Mouse (Mus musculus) midbrain, embryonic 11.5 days (tissue): ENCODE data around the gene Dpp6. TPM values are rescaled to one million over a fixed set of nuclear protein-coding genes. Genes with fewer than 3 reads are reported as not detected.
"Not testable (repeated sequence)": the region's sequence is repeated elsewhere in the genome, so short reads cannot be mapped to it uniquely, and the experiment has no call there.

Source experiments
- ATAC-seq: fragments of 200-750 bp; cut with Nextera tagmentation; 2 replicates; pipeline ENCODE4 v1.8.0; 2017; ENCODE audit warnings: moderate TSS enrichment, moderate library complexity; ENCODE audit not compliant: low FRiP score
- DNase-seq: peaks from one replicate; pipeline ENCODE4 v3.0.0; 2015; ENCODE audit warnings: low spot score; ENCODE audit errors: missing footprints
- H3K27ac ChIP-seq: fragments of 300-500 bp; sonication (generic); 2 replicates; pipeline ENCODE4 v1.5.1; 2014; ENCODE audit warnings: low read depth, low read length
- H3K27me3 ChIP-seq: fragments of 300-500 bp; sonication (generic); 2 replicates; pipeline ENCODE4 v1.6.1; 2014; ENCODE audit warnings: mild to moderate bottlenecking, low read length, moderate library complexity, mixed read lengths; ENCODE audit not compliant: control insufficient read depth, insufficient read depth
- H3K36me3 ChIP-seq: fragments of 300-500 bp; sonication (generic); 2 replicates; pipeline ENCODE4 v1.6.1; 2014; ENCODE audit warnings: mild to moderate bottlenecking, low read length, moderate library complexity, mixed read lengths; ENCODE audit not compliant: control insufficient read depth, insufficient read depth
- H3K4me1 ChIP-seq: fragments of 300-500 bp; sonication (generic); 2 replicates; pipeline ENCODE4 v1.6.1; 2014; ENCODE audit warnings: low read length; ENCODE audit not compliant: control insufficient read depth, insufficient read depth
- H3K4me2 ChIP-seq: fragments of 300-500 bp; sonication (generic); 2 replicates; pipeline ENCODE4 v1.6.1; 2014; ENCODE audit warnings: mild to moderate bottlenecking, moderate library complexity
- H3K4me3 ChIP-seq: fragments of 300-500 bp; sonication (generic); 2 replicates; pipeline ENCODE4 v1.5.1; 2014; ENCODE audit warnings: low read depth, low read length
- H3K9ac ChIP-seq: fragments of 300-500 bp; sonication (generic); 2 replicates; pipeline ENCODE4 v1.6.1; 2014; ENCODE audit warnings: low read length
- H3K9me3 ChIP-seq: fragments of 300-500 bp; sonication (generic); 2 replicates; pipeline ENCODE4 v1.6.1; 2016; ENCODE audit warnings: low read length; ENCODE audit not compliant: control insufficient read depth
- WGBS: fragments of 180-500 bp; shearing (Covaris S2); extraction: QIAGEN DNeasy Blood & Tissue Kit; methylation state at CpG from one replicate; pipeline ENCODE4 v1.1.7; 2014; 5-methylcytosine and 5-hydroxymethylcytosine counted together
- polyA plus RNA-seq: library from polyadenylated mRNA; unstranded; fragments of >200 nt; fragmentation: Nextera tagmentation; extraction: Ambion mirVana; gene quantifications from 2 replicates; pipeline ENCODE4 v1.2.1, GENCODE M21; 2014

The Dpp6 gene
- polyA plus RNA-seq, 1 experiment from 2014 or later: 13.4 TPM

- Histone ChIP-seq H3K9ac (no peak overlapping the region), H3K36me3 (no peaks in the 10 kb centered on the region), H3K4me3 (no peak overlapping the region), H3K27me3 (no peaks in the 10 kb centered on the region), H3K4me2 (no peak overlapping the region), H3K9me3 (no peaks in the 10 kb centered on the region), H3K27ac (no peak overlapping the region), H3K4me1 (no peaks in the 10 kb centered on the region)
- 85% methylated on average over 3 of the region's 3 CpGs for WGBS
- ATAC-seq (no peak), DNase-seq (no peak)
Observed at GRCm38 (mm10) chr5:27454386-27454785, 637.4 kb downstream of the Dpp6 start.

DNA sequence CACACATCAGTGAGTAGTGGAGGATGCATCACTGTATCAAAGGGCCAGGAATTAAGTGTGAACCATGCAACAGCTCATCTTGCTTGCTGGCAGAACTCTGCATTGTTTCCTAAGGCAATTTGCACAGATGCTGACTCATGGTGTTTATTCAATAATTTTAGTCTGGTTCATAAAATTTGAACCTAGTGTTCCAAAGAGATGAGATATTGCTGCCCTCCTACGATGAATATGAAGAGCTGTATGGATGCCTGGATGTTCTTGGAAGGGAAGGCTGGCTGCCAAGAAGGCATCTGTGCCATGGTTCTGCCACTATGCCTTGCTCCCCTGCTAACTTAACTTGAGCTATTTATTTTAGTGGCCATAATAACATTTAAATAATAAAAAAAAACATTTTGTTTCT is 640.0 kb downstream of the Dpp6 start:
- no peaks in the 10 kb centered on the region for H3K4me1 ChIP-seq
- WGBS: 94% methylated on average over 1 of the region's 1 CpGs
- H3K27me3 ChIP-seq: no peaks in the 10 kb centered on the region
- ATAC-seq (no peak), DNase-seq (no peak)
- no peak overlapping the region for H3K4me2 ChIP-seq
- H3K9me3 ChIP-seq: no peaks in the 10 kb centered on the region
- H3K4me3 ChIP-seq: no peak overlapping the region
- no peaks in the 10 kb centered on the region for H3K36me3 ChIP-seq
- no peak overlapping the region for H3K9ac ChIP-seq
- H3K27ac ChIP-seq: no peak overlapping the region

DNA sequence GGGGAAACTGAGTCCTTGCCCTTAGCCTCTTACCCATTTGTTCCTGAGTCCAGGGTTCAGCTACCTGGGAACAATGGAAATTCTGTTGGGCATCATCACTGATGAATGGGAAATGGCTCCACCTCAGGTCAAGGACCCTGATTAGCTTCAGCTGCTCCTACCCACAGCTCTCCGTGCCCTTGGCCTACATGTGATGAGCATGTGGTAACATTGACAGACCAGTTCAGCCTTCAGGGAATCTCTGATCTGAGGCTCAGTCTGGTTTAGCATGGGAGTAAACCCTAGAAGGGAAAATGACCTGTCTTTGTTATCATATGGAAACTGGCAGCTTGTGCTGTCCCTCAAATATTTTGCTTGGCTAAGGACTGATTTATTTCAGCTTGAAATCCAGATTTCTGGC is 640.7 kb downstream of the Dpp6 start:
- Histone ChIP-seq H3K27ac (no peak overlapping the region), H3K36me3 (no peaks in the 10 kb centered on the region), H3K4me3 (no peak overlapping the region), H3K4me1 (no peaks in the 10 kb centered on the region), H3K9ac (no peak overlapping the region), H3K27me3 (no peaks in the 10 kb centered on the region), H3K4me2 (no peak overlapping the region), H3K9me3 (no peaks in the 10 kb centered on the region)
- WGBS: 80% methylated on average over 1 of the region's 1 CpGs
- DNase-seq (no peak), ATAC-seq (no peak)

DNA sequence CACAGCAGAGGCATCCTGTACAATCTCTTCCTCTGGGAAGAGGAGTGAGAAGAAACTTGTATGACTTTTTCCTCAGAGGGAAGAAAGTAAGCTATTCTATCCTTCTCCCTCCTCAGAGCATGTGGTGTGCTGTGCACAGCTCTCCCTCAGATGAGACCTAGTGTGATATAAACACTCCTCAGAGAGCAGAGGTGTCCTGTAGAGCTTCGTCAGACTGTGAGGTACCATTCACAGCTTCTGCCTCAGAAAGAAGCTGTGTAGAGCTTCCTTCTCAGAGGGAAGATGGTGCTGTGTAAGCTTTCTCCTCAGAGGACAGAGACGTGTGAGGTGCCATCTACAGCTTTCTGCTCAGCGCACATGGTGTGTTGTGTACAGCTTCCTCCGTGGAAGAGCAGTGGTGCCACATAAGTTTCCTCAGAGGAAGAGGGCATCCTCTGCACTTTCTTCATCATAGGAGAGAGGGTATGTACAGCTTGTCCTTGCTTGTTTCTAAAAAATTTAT is 658.0 kb downstream of the Dpp6 start:
- no peak overlapping the region for H3K4me2 ChIP-seq
- no peak overlapping the region for H3K9ac ChIP-seq
- H3K4me3 ChIP-seq: no peak overlapping the region
- no peak for ATAC-seq
- no peaks in the 10 kb centered on the region for H3K4me1 ChIP-seq
- no peak for DNase-seq
- H3K27ac ChIP-seq: no peak overlapping the region
- H3K36me3 ChIP-seq: no peaks in the 10 kb centered on the region
- WGBS: 86% methylated on average over 4 of the region's 4 CpGs
- H3K9me3 ChIP-seq: no peaks in the 10 kb centered on the region
- H3K27me3 ChIP-seq: no peaks in the 10 kb centered on the region

GRCm38 (mm10) chr5:27481706-27482105 is 664.7 kb downstream of the Dpp6 start:
- H3K36me3 ChIP-seq: no peaks in the 10 kb centered on the region
- 76% methylated on average over 2 of the region's 2 CpGs for WGBS
- H3K27ac ChIP-seq: no peak overlapping the region
- ATAC-seq (no peak), DNase-seq (no peak)
- no peak overlapping the region for H3K4me3 ChIP-seq
- H3K27me3 ChIP-seq: no peaks in the 10 kb centered on the region
- H3K9ac ChIP-seq: no peak overlapping the region
- H3K9me3 ChIP-seq: no peaks in the 10 kb centered on the region
- no peaks in the 10 kb centered on the region for H3K4me1 ChIP-seq
- H3K4me2 ChIP-seq: no peak overlapping the region

GRCm38 (mm10) chr5:27486138-27486537 is 669.1 kb downstream of the Dpp6 start:
- Histone ChIP-seq H3K4me2 (no peak overlapping the region), H3K27me3 (no peaks in the 10 kb centered on the region), H3K36me3 (no peaks in the 10 kb centered on the region), H3K4me3 (no peak overlapping the region), H3K27ac (no peak overlapping the region), H3K9ac (no peak overlapping the region), H3K4me1 (no peaks in the 10 kb centered on the region), H3K9me3 (no peaks in the 10 kb centered on the region)
- DNase-seq (no peak), ATAC-seq (no peak)
- WGBS: 66% methylated on average over 1 of the region's 1 CpGs

DNA sequence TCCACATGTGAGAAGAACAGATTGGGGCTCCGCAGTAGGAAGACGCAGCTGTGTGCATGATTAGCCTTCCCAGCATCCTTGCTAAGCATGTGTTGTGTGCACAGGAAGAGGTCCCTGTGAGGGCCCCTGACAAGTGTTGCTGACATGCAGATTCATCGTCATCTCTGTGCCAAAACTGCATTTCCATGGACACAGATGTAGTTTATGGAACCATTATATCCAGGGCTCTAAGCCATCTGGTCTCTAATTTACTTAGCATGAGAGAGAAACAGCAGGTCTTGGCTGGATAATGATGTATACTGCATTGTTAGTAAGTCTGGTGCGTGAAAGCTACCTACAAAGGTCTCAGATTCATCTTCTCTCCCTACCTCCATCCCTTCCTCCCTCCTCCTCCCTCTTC is 673.9 kb downstream of the Dpp6 start:
- WGBS: 88% methylated on average over 4 of the region's 4 CpGs
- no peaks in the 10 kb centered on the region for H3K36me3 ChIP-seq
- DNase-seq (no peak), ATAC-seq (no peak)
- no peak overlapping the region for H3K9ac ChIP-seq
- H3K4me1 ChIP-seq: no peaks in the 10 kb centered on the region
- H3K4me2 ChIP-seq: no peak overlapping the region
- no peaks in the 10 kb centered on the region for H3K27me3 ChIP-seq
- no peaks in the 10 kb centered on the region for H3K9me3 ChIP-seq
- no peak overlapping the region for H3K27ac ChIP-seq
- H3K4me3 ChIP-seq: no peak overlapping the region

DNA sequence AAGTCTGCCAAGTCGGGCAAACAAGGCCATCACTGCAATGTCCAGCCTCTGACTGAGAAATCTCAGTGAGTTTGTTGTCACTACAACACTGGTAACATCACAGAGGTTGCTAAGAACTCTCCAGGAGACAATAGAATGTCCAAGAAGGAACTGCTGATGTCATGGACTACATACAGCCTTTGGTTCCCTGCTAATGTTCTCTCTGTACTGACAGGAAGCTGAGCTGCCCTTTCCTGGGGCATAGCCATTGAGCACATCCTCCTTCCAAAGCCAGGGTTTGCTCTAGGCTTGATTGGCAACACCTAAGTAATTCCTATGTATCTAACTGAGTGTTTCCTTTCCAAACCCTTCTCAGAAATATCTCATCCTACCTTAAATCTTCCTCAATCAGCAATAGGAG is 684.3 kb downstream of the Dpp6 start, which contains the start of gene Speer4b:
Gene Speer4b (minus strand): TSS at position 101 of the 400 bp plus-strand sequence.
- H3K27me3 ChIP-seq, H3K36me3 ChIP-seq, H3K27ac ChIP-seq, H3K4me1 ChIP-seq, H3K4me3 ChIP-seq, H3K9ac ChIP-seq, ATAC-seq, H3K9me3 ChIP-seq, DNase-seq, H3K4me2 ChIP-seq: not testable (repeated sequence)
- WGBS: 65% methylated on average over 1 of the region's 1 CpGs

GRCm38 (mm10) chr5:27518716-27519115 is 701.7 kb downstream of the Dpp6 start:
- H3K27me3 ChIP-seq: no peaks in the 10 kb centered on the region
- H3K36me3 ChIP-seq: no peaks in the 10 kb centered on the region
- no peak overlapping the region for H3K4me3 ChIP-seq
- H3K9me3 ChIP-seq: no peaks in the 10 kb centered on the region
- H3K4me1 ChIP-seq: no peaks in the 10 kb centered on the region
- no peak overlapping the region for H3K27ac ChIP-seq
- H3K4me2 ChIP-seq: no peak overlapping the region
- ATAC-seq (no peak), DNase-seq (peak; percentile 47)
- H3K9ac ChIP-seq: no peak overlapping the region

GRCm38 (mm10) chr5:27526906-27527305 is 709.9 kb downstream of the Dpp6 start:
- no peak overlapping the region for H3K27ac ChIP-seq

More at GRCm38 (mm10) chr5:27526906-27527305, 709.9 kb downstream of the Dpp6 start:
- no peak overlapping the region for H3K4me3 ChIP-seq
- no peak overlapping the region for H3K9ac ChIP-seq
- no peaks in the 10 kb centered on the region for H3K27me3 ChIP-seq
- no peaks in the 10 kb centered on the region for H3K4me1 ChIP-seq
- no peak for ATAC-seq
- DNase-seq: no peak
- H3K36me3 ChIP-seq: no peaks in the 10 kb centered on the region
- no peaks in the 10 kb centered on the region for H3K9me3 ChIP-seq
- 85% methylated on average over 1 of the region's 1 CpGs for WGBS
- no peak overlapping the region for H3K4me2 ChIP-seq
